Mouse (Mus musculus) c-Kit-positive CD71-positive TER-119-positive erythroid progenitor cells, embryonic 14.5 days (primary cell): ENCODE measurements around the gene Gm20388.
"Not testable (repeated sequence)": the region's sequence is repeated elsewhere in the genome, so short reads cannot be mapped to it uniquely, and the experiment has no call there.

Experiments used
- DNase-seq: peaks from one replicate; pipeline ENCODE4 v3.0.0-alpha.2; 2013; ENCODE audit warnings: low spot score

The Gm20388 gene

DNA sequence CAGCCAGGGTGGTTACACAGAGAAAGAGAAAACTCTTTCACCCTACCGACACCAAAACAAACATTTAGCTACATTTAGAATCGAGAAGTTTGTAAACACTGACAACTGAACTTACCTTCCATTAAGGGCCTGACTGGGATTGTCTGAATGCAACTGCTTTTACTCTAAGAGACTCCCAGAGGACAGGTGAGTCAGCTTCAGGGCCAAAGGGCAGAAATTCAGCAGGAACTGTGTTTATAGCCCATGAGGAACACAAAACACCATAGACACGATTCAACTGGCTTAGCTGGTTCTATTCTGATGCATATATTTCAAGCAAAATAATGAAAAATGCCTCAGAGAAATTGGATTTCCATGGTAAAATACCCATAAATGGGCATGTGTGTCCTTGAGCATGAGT is 4104.1 kb downstream of the Gm20388 start:
- no peak for DNase-seq

DNA sequence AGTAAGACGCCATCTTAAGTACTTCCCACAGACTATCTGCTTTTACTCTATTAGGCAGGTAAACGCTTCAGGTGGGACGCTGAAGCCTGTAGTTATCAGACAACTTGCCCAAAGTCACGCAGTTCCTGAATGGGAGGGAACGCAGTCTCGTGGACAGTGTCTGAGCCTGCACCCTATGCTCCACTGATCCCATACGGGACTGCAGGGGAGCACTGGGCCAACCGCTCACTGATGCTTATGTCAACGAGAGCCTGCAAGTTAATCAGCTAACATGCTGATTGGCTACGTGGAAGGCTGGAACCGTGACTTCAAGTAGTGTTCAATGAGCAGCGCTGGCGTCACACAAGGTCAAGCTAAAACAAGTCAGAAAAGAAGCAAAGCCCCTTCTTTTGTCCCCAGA is 4109.1 kb downstream of the Gm20388 start:
- DNase-seq, result peak; percentile 72

DNA sequence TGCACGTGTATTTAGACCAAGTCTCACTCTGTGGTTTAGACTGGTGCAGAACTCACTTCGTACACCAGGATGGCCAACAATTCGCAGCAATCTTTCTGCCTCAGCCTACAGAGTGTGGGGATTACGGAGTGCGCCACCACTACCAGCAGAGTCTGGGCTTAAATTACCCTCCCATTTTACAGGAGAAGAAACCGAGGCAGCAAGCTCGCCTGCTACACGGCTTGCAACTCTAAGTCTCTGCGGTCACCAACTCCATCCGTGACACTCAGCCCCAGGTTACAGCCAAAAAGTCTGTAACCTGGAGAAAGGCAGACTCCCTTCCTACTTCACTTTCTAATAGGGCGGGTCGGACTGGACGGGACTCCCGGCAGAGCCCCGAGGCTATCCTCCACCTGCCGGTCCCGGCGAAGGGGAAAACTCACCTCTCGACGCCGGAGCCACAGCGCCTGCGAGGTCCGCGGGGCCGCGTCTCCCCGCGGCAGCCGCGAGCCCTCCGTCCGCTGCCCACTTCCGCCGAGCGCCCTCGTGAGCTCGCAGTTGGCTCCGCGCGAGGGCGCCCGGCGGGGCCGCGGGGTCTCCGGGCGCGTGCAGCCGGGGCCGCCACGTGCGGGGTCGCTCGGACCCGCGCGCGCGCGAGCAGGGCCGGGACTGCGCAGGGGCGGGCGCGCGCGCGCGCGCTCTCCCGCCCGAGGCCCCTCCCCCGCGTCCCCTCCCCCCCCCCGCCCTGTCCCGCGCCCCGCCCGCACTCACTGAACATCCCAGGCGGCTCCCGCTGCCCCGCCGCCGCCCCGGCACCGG is 4110.0 kb downstream of the Gm20388 start:
- peak; percentile 48 for DNase-seq

DNA sequence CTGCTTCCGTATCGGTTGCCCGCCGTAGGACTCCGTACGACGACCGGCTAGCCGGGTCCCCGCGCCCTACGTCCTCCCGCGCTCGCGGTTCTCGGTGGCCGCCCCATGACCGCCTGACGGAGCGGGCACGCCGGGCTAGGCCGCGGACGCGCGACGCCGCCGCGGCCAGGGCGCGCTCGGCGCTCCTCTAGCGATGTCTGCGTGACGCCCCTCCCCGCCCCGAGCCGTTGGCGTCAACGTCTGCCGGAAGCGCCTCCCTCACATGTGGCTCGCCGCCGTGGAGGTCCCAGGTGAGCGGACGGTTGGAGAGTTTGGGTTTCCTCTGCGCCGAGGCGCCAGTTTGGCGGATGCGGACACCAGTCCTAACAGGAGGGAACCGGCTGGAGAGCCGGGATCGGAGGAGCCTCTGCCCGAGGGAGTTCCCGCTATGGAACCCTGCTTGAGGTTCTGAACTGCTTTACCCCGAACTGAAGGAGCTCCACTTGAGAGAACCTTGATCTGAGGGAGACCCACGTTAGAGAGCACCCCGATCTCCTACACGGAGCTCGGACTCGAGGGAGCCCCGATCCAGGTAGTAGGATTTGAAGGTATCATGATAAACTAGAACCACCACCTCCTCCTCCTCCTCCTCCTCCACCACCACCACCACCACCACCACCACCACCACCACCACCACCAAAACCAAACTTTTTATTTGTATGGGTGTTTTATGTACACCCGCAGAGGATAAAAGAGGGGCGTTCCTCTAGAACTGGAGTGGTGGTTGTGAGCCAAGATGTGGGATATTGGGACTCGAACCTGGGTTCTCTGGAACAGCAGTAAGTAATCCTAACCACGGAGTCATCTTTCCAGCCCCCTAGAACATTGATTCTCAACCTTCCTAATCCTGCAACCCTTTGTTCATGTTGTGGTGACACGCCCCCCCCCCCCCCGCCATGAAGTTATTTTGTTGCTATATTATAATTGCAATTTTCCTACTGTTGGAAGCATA is 4110.9 kb downstream of the Gm20388 start, which contains the start of the genes Taf5l and Urb2:
Taf5l (minus strand) TSS at position 161 of the 991 bp plus-strand sequence.
Urb2 (plus strand) TSS at position 272 of the 991 bp plus-strand sequence.
- peak; percentile 82 for DNase-seq

DNA sequence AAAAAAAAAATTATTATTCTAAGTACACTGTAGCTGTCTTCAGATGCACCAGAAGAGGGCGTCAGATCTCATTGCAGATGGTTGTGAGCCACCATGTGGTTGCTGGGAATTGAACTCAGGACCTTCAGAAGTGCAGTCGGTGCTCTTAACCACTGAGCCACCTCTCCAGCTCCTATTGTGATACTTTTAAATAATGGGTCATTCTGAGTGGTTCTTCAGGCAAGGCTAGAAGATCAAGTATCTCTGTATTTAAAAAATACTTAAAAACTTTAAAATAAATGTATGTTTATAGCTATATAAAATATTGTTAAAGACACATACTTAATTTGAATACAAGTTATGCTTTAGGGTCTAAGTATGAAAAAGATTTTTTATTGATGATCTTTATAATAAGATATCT is 4115.6 kb downstream of the Gm20388 start:
- not testable (repeated sequence) for DNase-seq

DNA sequence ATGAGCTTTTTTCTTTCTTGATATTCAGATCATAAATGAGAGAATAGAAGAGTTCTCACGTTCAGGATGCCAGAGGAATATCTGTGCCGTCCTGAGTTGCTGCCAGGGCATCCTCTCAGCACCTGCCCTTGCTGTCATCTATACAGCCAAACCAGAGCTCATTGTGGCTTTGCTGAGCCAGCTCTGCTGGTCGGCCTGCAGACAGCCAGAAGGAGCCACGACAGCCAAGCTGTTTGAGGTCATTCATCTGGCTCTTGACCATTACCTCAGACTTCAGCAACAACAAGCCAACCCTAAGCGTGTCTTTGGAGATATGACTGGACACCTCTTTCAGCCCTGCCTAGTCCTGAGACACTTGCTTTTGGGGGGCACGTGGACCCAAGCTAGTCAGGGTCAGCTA is 4117.2 kb downstream of the Gm20388 start:
- DNase-seq, result no peak

DNA sequence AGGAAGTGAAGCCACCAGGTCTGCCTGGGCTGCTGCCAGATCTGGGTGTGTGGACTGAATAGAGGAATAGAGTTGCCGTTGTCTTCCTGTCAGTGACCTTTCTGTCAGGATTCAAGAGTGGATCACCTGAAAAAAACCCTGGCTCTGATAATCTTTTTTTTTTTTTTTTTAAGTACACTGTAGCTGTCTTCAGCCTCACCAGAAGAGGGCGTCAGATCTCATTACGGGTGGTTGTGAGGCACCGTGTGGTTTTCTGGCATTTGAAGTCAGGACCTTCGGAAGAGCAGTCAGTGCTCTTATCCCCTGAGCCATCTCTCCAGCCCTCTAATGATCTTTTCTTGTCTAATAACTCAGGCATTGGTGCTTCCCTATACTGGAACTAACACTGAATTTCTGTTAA is 4122.8 kb downstream of the Gm20388 start:
- DNase-seq, result no peak

DNA sequence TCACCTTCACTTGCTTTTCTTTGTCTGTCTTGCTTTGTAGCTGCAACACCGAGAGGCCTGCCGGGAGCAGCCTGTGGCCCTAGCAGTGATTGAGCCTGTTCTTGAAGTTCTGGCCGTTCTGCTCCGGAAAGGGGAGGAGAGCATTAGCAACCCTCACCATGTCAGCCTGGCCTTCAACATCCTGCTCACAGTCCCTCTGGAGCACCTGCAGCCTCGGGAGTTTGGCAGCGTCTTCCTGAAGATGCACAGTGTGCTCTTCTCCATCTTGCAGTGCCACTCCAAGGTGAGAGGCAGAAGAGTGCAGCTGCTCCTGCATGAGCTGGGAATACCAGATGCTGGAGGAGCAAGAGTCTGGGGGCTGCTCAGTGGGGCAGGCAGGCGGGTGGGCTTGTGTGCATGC is 4127.5 kb downstream of the Gm20388 start:
- no peak for DNase-seq

DNA sequence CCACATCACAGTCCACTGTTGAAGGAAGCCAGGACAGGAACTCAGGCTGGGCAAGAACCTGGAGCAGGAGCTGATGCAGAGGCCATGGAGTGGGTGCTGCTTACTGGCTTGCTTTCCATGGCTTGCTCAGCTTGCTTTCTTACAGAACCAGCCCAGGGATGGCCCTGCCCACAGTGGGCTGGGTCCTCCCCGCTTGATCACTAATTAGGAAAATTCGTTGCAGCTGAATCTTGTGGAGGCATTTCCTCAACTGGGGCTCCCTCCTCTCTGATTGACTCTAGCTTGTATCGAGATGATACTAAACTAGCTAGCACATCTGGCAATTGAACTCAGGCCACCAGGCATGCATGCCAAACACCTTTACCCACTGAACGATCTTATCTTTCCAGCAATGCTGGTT is 4128.7 kb downstream of the Gm20388 start:
- no peak for DNase-seq

DNA sequence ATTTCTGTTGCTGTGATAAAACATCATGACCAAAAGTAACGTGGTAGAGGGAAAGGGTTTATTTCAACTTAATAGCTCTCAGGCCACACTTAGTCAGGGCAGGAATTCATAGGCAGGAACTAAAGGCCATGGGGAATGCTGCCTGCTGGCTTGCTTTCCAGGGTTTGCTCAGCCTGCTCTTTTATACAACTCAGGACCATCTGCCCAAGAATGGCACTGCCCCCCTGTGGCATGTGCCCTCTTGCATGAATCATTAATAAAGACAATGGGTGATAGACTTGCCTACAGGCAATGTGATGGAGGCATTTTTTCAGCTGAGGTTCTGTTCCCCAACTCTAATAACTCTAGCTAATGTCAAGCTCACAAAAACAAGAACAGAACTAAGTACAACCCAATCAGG is 4131.6 kb downstream of the Gm20388 start:
- no peak for DNase-seq

DNA sequence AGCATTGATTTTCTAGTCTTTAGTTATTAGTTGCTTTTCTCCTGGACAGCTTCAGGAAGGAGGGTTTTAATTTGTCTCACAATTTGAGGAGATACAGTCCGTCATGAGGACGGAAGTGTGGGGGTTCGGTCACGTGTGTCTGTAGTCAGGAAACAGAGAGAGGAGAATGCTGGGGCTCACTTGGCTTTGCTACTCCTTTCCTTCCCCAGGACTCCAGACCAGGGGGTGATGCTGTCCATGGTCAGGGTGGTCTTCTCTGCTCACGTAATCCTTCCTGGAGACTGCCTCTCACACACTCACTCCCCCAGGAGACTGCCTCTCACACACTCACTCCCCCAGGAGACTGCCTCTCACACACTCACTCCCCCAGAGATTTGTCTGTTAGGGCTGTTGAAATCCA is 4133.8 kb downstream of the Gm20388 start:
- DNase-seq, result no peak

DNA sequence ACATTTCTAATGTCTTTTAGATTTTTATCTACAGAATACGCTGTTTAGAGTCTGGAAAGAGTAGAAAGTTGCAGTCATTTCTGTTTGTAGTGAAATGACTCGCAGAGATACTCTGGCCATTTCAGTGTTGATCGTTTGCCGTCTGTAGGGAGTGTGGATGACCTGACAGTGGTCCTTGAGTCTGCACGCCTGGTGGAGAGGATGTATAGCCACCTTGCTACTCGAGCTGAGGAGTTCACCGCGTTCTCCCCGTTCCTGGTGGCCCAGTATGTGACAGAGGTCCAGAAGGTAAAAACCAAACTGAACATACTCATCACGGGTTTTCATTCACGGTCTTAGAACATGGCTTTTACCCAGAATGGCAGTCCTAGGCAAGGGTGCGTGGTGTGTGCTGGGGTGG is 4134.3 kb downstream of the Gm20388 start:
- no peak for DNase-seq

DNA sequence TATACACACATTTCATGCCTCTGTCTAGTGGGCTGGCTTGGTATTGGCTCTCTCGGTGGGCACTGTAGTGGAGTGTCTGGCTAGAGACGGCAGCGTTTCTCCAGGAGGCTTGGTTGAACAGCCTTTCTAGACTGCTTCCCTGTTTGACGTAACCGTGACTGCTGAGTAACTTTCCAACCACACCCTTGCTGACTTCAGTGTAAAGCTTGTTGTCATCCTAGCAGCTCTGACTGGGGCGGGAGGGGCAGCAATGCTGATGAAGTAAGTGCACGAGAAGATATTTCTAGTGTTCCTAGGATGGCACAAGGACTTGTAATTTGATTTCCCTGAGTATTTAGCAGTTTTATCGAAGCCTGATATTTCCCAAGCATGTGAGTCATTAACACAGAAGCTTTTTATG is 4135.2 kb downstream of the Gm20388 start:
- DNase-seq, result no peak

DNA sequence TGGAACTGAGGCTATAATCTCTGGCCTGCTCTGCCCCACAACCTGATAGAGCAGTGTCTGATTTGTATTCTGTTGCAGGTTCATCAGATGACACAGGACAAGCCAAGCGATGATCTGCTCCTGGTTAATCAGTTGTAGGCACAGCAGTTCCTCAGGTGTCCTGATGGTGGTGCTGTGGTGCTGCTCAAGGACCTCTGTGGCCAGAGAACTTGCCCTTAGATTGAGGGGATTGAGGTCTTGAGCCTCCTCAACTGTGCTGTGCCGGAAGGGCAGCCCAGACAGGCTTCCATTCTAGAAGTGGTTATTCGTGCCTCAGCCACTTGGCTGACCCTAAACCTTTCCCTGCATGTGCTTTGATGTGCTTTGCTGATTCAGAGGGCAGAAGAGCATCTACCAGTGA is 4141.5 kb downstream of the Gm20388 start:
- DNase-seq, result peak; percentile 39

DNA sequence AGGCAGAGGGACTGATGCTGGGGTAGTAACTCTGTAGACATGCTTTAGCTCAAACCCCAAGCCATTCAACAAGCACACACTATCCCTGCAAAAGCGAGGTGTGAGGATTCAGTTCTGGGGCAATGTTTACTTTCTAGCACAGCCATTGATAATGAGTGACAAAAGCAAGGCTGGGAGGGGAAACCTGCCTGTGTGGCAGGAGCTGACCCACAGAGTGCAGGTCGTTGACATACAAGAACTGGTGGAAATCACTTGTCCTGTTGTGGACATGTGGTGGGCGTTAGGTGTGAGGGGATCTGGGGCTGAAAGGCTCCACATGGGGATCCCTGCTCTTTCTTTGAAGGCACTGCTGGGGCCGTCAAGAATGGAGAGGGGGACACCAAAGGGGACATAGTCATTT is 4141.9 kb downstream of the Gm20388 start:
- no peak for DNase-seq

DNA sequence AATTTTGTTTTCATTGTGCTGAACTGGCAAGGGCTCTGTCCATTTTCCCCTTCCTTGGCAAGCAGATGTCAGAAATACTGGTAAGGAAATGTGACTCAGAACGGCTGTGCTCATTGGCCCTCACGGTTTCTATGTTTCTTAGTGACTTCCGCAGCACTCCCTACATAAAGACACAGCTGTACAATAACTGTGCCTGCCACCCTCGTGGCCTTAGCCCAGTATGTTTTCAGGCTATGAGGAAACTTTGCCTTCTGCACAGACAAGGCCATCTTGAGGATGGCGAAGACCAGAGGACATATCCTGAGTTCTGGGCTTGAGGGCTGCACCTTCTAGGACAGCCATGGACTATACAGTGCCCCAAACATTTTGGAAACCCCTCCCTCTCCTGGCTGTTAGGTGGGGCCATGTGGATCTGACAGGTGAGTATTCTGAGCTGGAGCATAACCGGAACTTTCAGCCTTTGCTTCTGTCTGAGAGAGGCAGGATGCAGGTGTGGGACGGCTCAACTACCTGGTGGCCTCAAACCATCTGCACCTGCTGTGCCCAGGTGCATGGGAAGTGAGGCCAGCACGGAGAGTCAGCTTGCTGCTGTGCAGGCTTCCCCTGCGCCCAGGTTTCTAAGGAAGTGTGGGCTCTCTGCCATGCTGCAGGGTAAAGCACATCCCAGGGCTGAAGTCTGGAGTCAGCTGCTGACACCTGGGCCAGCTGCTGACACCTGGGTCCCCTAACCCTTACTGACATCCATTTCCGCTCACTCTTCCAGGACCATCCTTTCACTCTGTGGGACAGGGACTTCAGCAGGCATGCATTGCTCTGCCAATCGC is 4146.4 kb downstream of the Gm20388 start:
- DNase-seq, result no peak

DNA sequence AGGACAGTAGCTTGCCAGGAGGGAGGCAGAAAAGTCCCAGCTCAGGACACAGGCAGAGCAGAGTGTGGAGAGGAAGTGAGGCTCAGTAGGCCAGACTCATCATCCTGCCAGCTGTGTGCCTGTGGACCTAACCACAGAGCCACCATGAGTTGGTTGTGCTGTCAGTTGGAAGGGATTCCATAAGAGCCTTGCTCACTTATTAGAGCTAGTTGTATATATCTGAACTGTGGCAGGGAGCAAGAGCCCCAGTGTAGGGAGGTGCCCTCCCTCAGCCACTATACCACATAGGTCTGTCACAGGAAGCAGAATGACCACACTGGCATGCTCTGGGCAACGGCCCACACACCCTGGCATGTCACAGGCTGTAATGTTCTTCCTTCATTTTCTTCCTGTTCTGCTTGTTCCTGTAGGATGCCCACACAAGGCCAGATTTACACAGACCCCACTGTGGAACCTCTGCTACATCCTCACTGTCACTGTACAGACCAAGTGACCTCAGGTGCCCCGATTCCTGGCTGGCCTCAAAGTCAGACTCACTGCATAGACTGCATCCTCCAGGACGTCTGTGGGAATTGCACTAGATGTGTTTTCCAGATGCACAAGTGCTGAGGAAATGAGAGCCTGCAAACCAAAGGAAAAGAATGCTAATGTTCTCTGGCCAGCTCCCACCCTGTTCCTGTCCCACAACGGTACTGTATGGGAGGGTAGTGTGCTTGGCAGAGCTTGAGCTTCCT is 4155.9 kb downstream of the Gm20388 start:
- DNase-seq, result no peak

DNA sequence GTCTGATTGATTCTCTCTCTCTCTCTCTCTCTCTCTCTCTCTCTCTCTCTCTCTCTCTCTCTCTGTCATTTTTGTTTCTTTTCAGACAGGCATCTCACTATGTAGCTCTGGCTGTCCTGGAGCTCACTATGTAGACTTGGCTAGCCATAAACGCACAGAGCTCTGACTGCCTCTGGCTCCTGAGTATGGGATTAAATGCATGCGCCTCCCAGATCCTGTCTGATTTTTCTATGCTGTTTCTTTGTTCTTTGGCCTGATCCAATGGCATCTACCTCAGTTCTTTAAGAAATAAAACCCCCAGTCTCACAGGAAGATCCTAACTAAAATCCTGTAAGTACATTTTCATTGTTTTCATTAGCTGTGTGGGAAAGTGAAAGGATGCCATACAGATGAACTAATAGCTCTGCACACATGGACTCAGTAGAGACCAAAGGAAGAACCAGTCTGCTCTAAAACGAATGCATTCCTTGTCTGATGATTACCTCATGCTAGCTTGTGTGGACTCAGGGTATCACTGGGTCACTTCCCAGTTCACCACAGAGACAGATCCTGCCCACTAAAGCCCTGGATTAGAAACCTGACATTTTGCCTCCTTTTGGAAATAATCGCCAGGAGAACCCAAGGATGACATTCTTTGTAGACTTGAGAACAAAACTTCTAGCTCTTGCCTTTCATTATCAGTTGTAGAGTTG is 4156.6 kb downstream of the Gm20388 start:
- no peak for DNase-seq

DNA sequence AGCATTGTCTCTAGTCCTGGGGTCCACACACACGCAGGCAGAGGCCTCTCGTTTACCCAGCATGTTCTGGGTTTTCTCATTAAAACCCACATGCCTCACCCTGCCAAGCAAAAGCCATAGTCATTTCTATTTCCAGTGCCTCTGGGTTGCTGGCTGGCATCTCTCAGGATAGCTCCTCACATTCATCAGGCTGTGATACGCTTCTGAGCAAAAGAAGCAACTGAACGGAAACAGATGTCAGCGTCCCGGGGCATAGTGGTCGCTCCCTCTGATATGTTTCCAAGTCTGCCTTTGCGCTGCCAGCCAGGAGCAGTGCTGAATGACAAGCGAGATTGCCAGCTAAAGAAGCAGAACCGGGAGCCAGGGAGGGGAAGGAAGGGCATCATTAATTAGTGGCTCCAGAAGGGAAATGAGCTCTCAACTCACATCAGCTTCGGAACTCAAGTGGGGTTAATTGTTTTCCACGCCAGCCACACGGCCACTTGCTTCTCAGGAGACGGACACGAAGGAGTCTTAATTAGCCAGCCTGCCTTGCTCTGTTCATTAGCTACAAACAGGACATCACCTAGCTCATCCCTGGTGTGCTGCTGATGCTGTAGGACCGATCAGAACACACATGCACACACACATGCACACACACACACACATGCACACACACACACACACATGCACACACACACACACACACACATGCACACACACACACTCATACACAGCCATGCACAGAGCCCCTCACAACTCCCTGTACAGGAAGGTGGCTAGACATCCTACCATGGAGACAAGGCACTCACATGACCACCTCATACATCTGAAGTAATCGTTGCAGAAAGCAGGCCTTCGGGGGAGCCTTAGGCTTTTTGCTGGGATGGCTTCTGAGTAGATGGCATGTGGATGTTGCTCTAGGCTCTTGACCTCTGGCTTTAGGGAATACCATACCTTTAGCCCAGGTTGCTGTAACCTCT is 4160.0 kb downstream of the Gm20388 start:
- no peak for DNase-seq
